Mouse (Mus musculus) lung, embryonic 15.5 days (tissue): ENCODE measurements around the gene Fcrla. TPM values are rescaled to one million over a fixed set of nuclear protein-coding genes. Genes with fewer than 3 reads are reported as not detected.
"Not testable (repeated sequence)": the region's sequence is repeated elsewhere in the genome, so short reads cannot be mapped to it uniquely, and the experiment has no call there.

Source experiments
- ATAC-seq: fragments of 200-750 bp; cut with Nextera tagmentation; 2 replicates; pipeline ENCODE4 v1.8.0; 2017; ENCODE audit warnings: moderate number of reproducible peaks, borderline replicate concordance; ENCODE audit not compliant: low FRiP score, low TSS enrichment; ENCODE audit errors: extremely low read depth
- H3K27ac ChIP-seq: fragments of 300-500 bp; sonication (generic); 2 replicates; pipeline ENCODE4 v1.5.1; 2015; ENCODE audit warnings: moderate library complexity, mild to moderate bottlenecking, inconsistent platforms
- H3K27me3 ChIP-seq: fragments of 300-500 bp; sonication (generic); 2 replicates; pipeline ENCODE4 v1.6.1; 2015; ENCODE audit warnings: inconsistent platforms
- H3K36me3 ChIP-seq: fragments of 300-500 bp; sonication (generic); 2 replicates; pipeline ENCODE4 v1.6.1; 2015; ENCODE audit warnings: inconsistent platforms
- H3K4me1 ChIP-seq: fragments of 300-500 bp; sonication (generic); 2 replicates; pipeline ENCODE4 v1.6.1; 2015; ENCODE audit warnings: inconsistent platforms
- H3K4me2 ChIP-seq: fragments of 300-500 bp; sonication (generic); 2 replicates; pipeline ENCODE4 v1.6.1; 2015; ENCODE audit warnings: inconsistent platforms, mild to moderate bottlenecking, moderate library complexity
- H3K4me3 ChIP-seq: fragments of 300-500 bp; sonication (generic); 2 replicates; pipeline ENCODE4 v1.5.1; 2015; ENCODE audit warnings: mild to moderate bottlenecking, inconsistent platforms
- H3K9ac ChIP-seq: fragments of 300-500 bp; sonication (generic); 2 replicates; pipeline ENCODE4 v1.6.1; 2015; ENCODE audit warnings: inconsistent platforms
- H3K9me3 ChIP-seq: fragments of 300-500 bp; sonication (generic); 2 replicates; pipeline ENCODE4 v1.6.1; 2016; ENCODE audit warnings: inconsistent platforms
- WGBS: fragments of 180-500 bp; shearing (Covaris S2); methylation state at CpG from one replicate; pipeline ENCODE4 v1.1.7; 2015; 5-methylcytosine and 5-hydroxymethylcytosine counted together
- polyA plus RNA-seq: library from polyadenylated mRNA; unstranded; fragments of >200 nt; fragmentation: Nextera tagmentation; extraction: Ambion mirVana; gene quantifications from 2 replicates; pipeline ENCODE4 v1.2.1, GENCODE M21; 2015

Fcrla gene
- 0.14 TPM in 1 of 2 replicates, not detected in the other for polyA plus RNA-seq

- Histone ChIP-seq H3K4me3 (no peak within 1 kb of the TSS), H3K4me1 (no peaks in the 10 kb centered on the region), H3K36me3 (no peaks in the 10 kb centered on the region), H3K9ac (no peak within 1 kb of the TSS), H3K27me3 (no peaks in the 10 kb centered on the region), H3K9me3 (no peaks in the 10 kb centered on the region), H3K27ac (no peak within 1 kb of the TSS), H3K4me2 (no peak within 1 kb of the TSS)
- no peak for ATAC-seq
- 76% methylated on average over 3 of the region's 3 CpGs for WGBS
Measured at GRCm38 (mm10) chr1:170927378-170927777, at the start of gene Fcrla. Fcrla (minus strand) TSS chr1:170927583.

DNA sequence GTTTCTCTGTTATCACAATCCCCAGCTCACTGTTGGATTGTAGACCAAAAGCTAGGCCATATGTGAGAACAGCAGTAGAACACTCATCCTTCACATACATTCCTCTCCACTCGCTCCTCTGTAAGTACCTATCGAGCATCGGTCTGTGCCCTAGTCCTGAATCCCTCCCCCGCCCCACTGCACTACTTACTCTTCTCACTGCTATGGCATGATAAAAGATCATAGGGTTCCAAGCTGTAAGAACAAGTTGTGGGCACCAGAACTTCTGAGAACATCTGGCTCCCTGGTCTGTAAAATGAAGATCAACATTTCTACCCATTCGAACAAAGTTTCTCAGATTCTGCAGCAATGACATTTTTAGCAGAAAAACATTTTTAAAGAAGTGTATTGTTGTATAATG lies 49.1 kb upstream of the Fcrla start, which contains the start of gene Fcgr2b:
TSS of gene Fcgr2b (minus strand) at position 101 of the 400 bp plus-strand sequence.
- H3K27ac ChIP-seq = no peak within 1 kb of the TSS
- H3K9me3 ChIP-seq = no peaks in the 10 kb centered on the region
- H3K36me3 ChIP-seq = no peaks in the 10 kb centered on the region
- H3K4me2 ChIP-seq = no peak within 1 kb of the TSS
- H3K9ac ChIP-seq = no peak within 1 kb of the TSS
- H3K4me1 ChIP-seq = no peaks in the 10 kb centered on the region
- no peak for ATAC-seq
- WGBS = 77% methylated on average over 5 of the region's 5 CpGs
- H3K4me3 ChIP-seq = no peak within 1 kb of the TSS
- no peaks in the 10 kb centered on the region for H3K27me3 ChIP-seq

GRCm38 (mm10) chr1:170975751-170976161 lies 48.4 kb upstream of the Fcrla start:
- no peak for ATAC-seq
- no peaks in the 10 kb centered on the region for H3K36me3 ChIP-seq
- no peaks in the 10 kb centered on the region for H3K4me1 ChIP-seq
- no peaks in the 10 kb centered on the region for H3K27me3 ChIP-seq
- no peak overlapping the region for H3K4me3 ChIP-seq
- H3K27ac ChIP-seq = no peak overlapping the region
- WGBS = 62% methylated on average over 7 of the region's 7 CpGs
- H3K4me2 ChIP-seq = no peak overlapping the region
- no peak overlapping the region for H3K9ac ChIP-seq
- no peaks in the 10 kb centered on the region for H3K9me3 ChIP-seq

DNA sequence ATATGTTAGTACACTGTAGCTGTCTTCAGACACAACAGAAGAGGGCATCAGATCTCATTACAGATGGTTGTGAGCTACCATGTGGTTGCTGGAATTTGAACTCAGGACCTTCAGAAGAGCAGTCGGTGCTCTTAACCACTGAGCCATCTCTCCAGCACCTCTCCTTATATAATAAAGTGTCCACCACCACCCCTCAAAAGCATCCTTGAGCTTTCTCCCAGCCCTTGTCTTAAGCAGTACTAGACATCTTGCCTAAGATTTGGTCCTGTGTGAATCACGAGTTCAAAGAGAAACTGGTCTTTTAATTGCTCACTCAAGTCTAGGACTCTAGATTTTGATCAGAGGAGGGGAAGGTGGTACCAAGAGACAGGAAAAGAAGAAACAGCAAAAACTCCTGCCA lies 48.0 kb upstream of the Fcrla start:
- not testable (repeated sequence) for H3K9me3 ChIP-seq, H3K27ac ChIP-seq, ATAC-seq, H3K9ac ChIP-seq, H3K36me3 ChIP-seq, H3K4me2 ChIP-seq, H3K4me3 ChIP-seq, H3K27me3 ChIP-seq, H3K4me1 ChIP-seq
- WGBS = 66% methylated on average over 2 of the region's 2 CpGs

DNA sequence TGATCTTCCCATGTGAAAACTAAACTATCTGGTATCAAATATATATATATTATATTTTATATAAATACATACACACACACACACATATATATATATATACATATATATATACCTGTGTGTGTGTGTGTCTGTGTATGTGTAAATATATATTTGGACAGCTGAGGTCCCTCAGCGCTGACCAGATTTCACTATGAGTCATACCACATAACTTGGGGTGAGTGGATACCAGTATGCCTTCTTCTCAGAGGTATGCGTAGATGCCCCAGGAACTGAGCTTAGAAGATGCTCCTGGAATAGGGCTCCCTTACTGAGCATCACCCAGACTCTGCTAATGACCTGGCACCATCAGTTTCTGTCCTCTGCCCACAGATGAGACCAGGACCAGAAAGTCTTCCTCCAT lies 47.4 kb upstream of the Fcrla start:
- no peaks in the 10 kb centered on the region for H3K27me3 ChIP-seq
- H3K4me3 ChIP-seq = no peak overlapping the region
- no peaks in the 10 kb centered on the region for H3K4me1 ChIP-seq
- no peak overlapping the region for H3K27ac ChIP-seq
- WGBS = 96% methylated on average over 2 of the region's 2 CpGs
- H3K9me3 ChIP-seq = no peaks in the 10 kb centered on the region
- no peaks in the 10 kb centered on the region for H3K36me3 ChIP-seq
- no peak for ATAC-seq
- no peak overlapping the region for H3K4me2 ChIP-seq
- H3K9ac ChIP-seq = no peak overlapping the region

DNA sequence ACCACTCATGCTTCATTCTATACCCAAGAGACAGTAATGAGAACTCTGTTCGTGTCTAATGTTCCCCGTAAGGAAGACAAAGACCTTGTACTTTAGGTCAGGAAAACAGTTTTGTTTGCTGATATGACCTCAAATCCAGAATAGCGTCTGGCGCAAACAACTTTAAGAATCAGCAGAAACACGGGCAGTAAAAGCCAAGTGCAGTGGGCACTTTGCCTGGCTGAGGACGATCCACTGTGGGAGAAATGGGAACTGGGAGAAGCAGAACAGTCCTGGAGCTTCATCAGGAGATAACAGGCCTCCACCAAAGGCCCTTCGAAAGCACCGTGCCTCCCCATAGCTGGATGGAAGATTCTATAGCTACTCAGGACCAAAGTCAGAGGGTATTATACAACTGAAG lies 46.8 kb upstream of the Fcrla start:
- H3K27ac ChIP-seq = no peak overlapping the region
- WGBS = 76% methylated on average over 8 of the region's 8 CpGs
- H3K4me2 ChIP-seq = no peak overlapping the region
- ATAC-seq = no peak
- no peaks in the 10 kb centered on the region for H3K27me3 ChIP-seq
- no peak overlapping the region for H3K9ac ChIP-seq
- H3K36me3 ChIP-seq = no peaks in the 10 kb centered on the region
- H3K4me1 ChIP-seq = no peaks in the 10 kb centered on the region
- no peaks in the 10 kb centered on the region for H3K9me3 ChIP-seq
- no peak overlapping the region for H3K4me3 ChIP-seq

- Histone ChIP-seq H3K27me3 (no peaks in the 10 kb centered on the region), H3K4me2 (no peak overlapping the region), H3K27ac (no peak overlapping the region), H3K4me1 (no peaks in the 10 kb centered on the region), H3K9me3 (no peaks in the 10 kb centered on the region), H3K4me3 (no peak overlapping the region), H3K9ac (no peak overlapping the region), H3K36me3 (no peaks in the 10 kb centered on the region)
- WGBS = 64% methylated on average over 4 of the region's 4 CpGs
- no peak for ATAC-seq
Measured at GRCm38 (mm10) chr1:170972936-170973335, 45.6 kb upstream of the Fcrla start.

DNA sequence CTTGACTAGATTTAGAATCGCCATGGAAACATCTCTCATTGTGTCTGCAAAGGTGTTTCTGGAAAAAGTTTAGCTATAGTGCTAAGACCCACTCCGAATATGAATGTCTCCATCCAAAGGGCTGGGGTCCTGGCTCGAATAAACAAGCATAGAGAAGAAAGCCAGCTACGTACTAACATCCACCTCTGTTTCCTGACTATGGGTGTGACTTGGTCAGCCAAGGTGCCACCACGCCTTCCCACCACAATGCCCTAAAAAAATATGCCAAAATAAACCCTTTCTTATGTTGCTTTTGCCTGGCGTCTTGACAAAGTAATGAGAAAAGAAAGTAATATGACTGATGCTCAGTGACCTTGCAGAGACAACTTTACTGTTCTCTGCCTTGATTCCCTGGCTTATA lies 45.1 kb upstream of the Fcrla start:
- Histone ChIP-seq H3K36me3 (no peaks in the 10 kb centered on the region), H3K9me3 (no peaks in the 10 kb centered on the region), H3K27me3 (no peaks in the 10 kb centered on the region), H3K27ac (no peak overlapping the region), H3K4me1 (no peaks in the 10 kb centered on the region), H3K4me2 (no peak overlapping the region), H3K4me3 (no peak overlapping the region), H3K9ac (no peak overlapping the region)
- ATAC-seq = no peak
- WGBS = 75% methylated on average over 6 of the region's 6 CpGs

- Histone ChIP-seq H3K4me3 (no peak overlapping the region), H3K36me3 (no peaks in the 10 kb centered on the region), H3K27ac (no peak overlapping the region), H3K27me3 (no peaks in the 10 kb centered on the region), H3K9me3 (no peaks in the 10 kb centered on the region), H3K4me1 (no peaks in the 10 kb centered on the region), H3K4me2 (no peak overlapping the region), H3K9ac (no peak overlapping the region)
- no peak for ATAC-seq
- WGBS = 71% methylated on average over 1 of the region's 1 CpGs
Measured at GRCm38 (mm10) chr1:170968576-170968975, 41.2 kb upstream of the Fcrla start.

GRCm38 (mm10) chr1:170967581-170967980 lies 40.2 kb upstream of the Fcrla start:
- WGBS = 70% methylated on average over 3 of the region's 3 CpGs
- Histone ChIP-seq H3K4me3 (no peak overlapping the region), H3K9me3 (no peaks in the 10 kb centered on the region), H3K27ac (no peak overlapping the region), H3K4me2 (no peak overlapping the region), H3K4me1 (peaks cover 7% of the 10 kb centered on the region), H3K36me3 (no peaks in the 10 kb centered on the region), H3K9ac (no peak overlapping the region), H3K27me3 (no peaks in the 10 kb centered on the region)
- ATAC-seq = no peak

GRCm38 (mm10) chr1:170963087-170963486 lies 35.7 kb upstream of the Fcrla start:
- no peaks in the 10 kb centered on the region for H3K36me3 ChIP-seq
- peak; percentile 70; the same call in 1 of the 2 replicates for ATAC-seq

GRCm38 (mm10) chr1:170962301-170962700 lies 34.9 kb upstream of the Fcrla start:
- peaks cover 7% of the 10 kb centered on the region for H3K4me1 ChIP-seq
- H3K9me3 ChIP-seq = no peaks in the 10 kb centered on the region
- no peak overlapping the region for H3K4me2 ChIP-seq
- no peak overlapping the region for H3K27ac ChIP-seq
- no peaks in the 10 kb centered on the region for H3K27me3 ChIP-seq
- ATAC-seq = no peak
- no peak overlapping the region for H3K4me3 ChIP-seq
- WGBS = 39% methylated on average over 2 of the region's 2 CpGs
- no peaks in the 10 kb centered on the region for H3K36me3 ChIP-seq
- H3K9ac ChIP-seq = no peak overlapping the region

More at GRCm38 (mm10) chr1:170963087-170963486, 35.7 kb upstream of the Fcrla start:
- Histone ChIP-seq H3K4me3 (no peak overlapping the region), H3K9me3 (no peaks in the 10 kb centered on the region), H3K27me3 (no peaks in the 10 kb centered on the region), H3K4me2 (no peak overlapping the region), H3K4me1 (peaks cover 7% of the 10 kb centered on the region), H3K9ac (no peak overlapping the region), H3K27ac (no peak overlapping the region)
- WGBS = 53% methylated on average over 7 of the region's 7 CpGs

GRCm38 (mm10) chr1:170961101-170961500 lies 33.7 kb upstream of the Fcrla start:
- Histone ChIP-seq H3K27ac (no peak overlapping the region), H3K9me3 (no peaks in the 10 kb centered on the region), H3K4me1 (peaks cover 7% of the 10 kb centered on the region), H3K9ac (no peak overlapping the region), H3K4me3 (no peak overlapping the region), H3K4me2 (no peak overlapping the region), H3K36me3 (no peaks in the 10 kb centered on the region), H3K27me3 (no peaks in the 10 kb centered on the region)
- 71% methylated on average over 6 of the region's 6 CpGs for WGBS
- ATAC-seq = no peak
